Mouse (Mus musculus) limb, embryonic 11.5 days (tissue): ENCODE results near the gene Map10. TPM values are rescaled to one million over a fixed set of nuclear protein-coding genes. Genes with fewer than 3 reads are reported as not detected.

Experiments
- ATAC-seq: fragments of 200-750 bp; cut with Nextera tagmentation; 2 replicates; pipeline ENCODE4 v1.8.0; 2017; ENCODE audit warnings: low read depth; ENCODE audit not compliant: insufficient number of reproducible peaks, low FRiP score, low TSS enrichment
- DNase-seq: peaks from one replicate; pipeline ENCODE4 v3.0.0-alpha.2; 2015; ENCODE audit warnings: low spot score
- H3K27ac ChIP-seq: fragments of 300-500 bp; sonication (generic); replicated peaks from 2 replicates; pipeline ENCODE4 v1.5.1; 2014; ENCODE audit warnings: low read depth, mild to moderate bottlenecking, low read length
- H3K27me3 ChIP-seq: fragments of 300-500 bp; sonication (generic); 2 replicates; pipeline ENCODE4 v1.6.1; 2014; ENCODE audit warnings: mild to moderate bottlenecking, low read length, mixed read lengths; ENCODE audit not compliant: control insufficient read depth, insufficient read depth
- H3K36me3 ChIP-seq: fragments of 300-500 bp; sonication (generic); 2 replicates; pipeline ENCODE4 v1.6.1; 2014; ENCODE audit warnings: mild to moderate bottlenecking, low read length, moderate library complexity, mixed read lengths; ENCODE audit not compliant: control insufficient read depth, insufficient read depth
- H3K4me1 ChIP-seq: fragments of 300-500 bp; sonication (generic); 2 replicates; pipeline ENCODE4 v1.6.1; 2014; ENCODE audit warnings: low read length, mixed read lengths; ENCODE audit not compliant: control insufficient read depth, insufficient read depth
- H3K4me2 ChIP-seq: fragments of 300-500 bp; sonication (generic); 2 replicates; pipeline ENCODE4 v1.6.1; 2014; ENCODE audit warnings: low read depth, mild to moderate bottlenecking, moderate library complexity; ENCODE audit not compliant: severe bottlenecking
- H3K4me3 ChIP-seq: fragments of 300-500 bp; sonication (generic); 2 replicates; pipeline ENCODE4 v1.5.1; 2014; ENCODE audit warnings: low read depth, low read length
- H3K9ac ChIP-seq: fragments of 300-500 bp; sonication (generic); 2 replicates; pipeline ENCODE4 v1.6.1; 2014; ENCODE audit warnings: mild to moderate bottlenecking, low read length
- H3K9me3 ChIP-seq: fragments of 300-500 bp; sonication (generic); 2 replicates; pipeline ENCODE4 v1.6.1; 2016; ENCODE audit warnings: low read length; ENCODE audit not compliant: control insufficient read depth
- WGBS: fragments of 180-500 bp; shearing (Covaris S2); extraction: QIAGEN DNeasy Blood & Tissue Kit; methylation state at CpG from one replicate; pipeline ENCODE4 v1.1.7; 2014; 5-methylcytosine and 5-hydroxymethylcytosine counted together
- polyA plus RNA-seq: library from polyadenylated mRNA; unstranded; fragments of >200 nt; fragmentation: Nextera tagmentation; extraction: Ambion mirVana; gene quantifications from 2 replicates; pipeline ENCODE4 v1.2.1, GENCODE M21; 2014

The Map10 gene
- polyA plus RNA-seq, result 7.0 and 7.6 TPM in 2 replicates

DNA sequence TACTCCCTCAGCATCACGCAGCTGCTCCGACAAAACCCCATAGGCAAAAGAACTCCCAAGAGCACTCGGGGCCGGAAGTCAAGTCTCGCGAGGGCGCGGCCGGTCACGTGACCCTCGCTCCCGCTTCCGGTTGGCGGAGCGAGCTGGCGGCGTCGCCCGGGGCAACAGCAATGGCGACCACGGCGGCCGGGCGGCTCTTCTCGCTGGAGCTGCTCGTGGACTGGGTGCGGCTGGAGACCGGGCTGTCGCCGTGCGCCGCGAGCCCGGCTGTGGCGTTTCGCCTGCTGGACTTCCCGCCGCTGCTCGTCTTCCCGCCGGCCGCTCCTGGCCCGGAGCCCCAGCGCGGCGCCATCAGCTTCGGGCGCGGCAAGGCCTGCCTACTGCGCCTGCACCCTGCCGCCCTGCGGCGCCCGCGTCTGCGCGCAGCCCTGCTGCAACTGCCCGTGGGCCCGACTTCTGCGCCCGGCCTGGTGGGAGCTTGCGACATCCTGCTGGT is at the start of gene Map10:
Map10 (plus strand) TSS at position 119 of the 496 bp plus-strand sequence.
- ATAC-seq (peak; percentile 71), DNase-seq (peak; percentile 91)
- WGBS, result 3% methylated on average over 62 of the region's 62 CpGs
- Histone ChIP-seq H3K9me3 (peaks cover 18% of the 10 kb centered on the region; the same call in 1 of the 2 replicates), H3K36me3 (peaks cover 2% of the 10 kb centered on the region; the same call in 1 of the 2 replicates), H3K4me2 (peak within 1 kb of the TSS; percentile 81), H3K27ac (no peak within 1 kb of the TSS), H3K4me1 (no peaks in the 10 kb centered on the region; the same call in 1 of the 2 replicates), H3K4me3 (peak within 1 kb of the TSS; percentile 51), H3K9ac (peak within 1 kb of the TSS; percentile 85), H3K27me3 (no peaks in the 10 kb centered on the region)

- Histone ChIP-seq H3K9ac (no peak overlapping the region), H3K36me3 (no peaks in the 10 kb centered on the region), H3K9me3 (no peaks in the 10 kb centered on the region), H3K27ac (no peak overlapping the region), H3K4me3 (no peak overlapping the region), H3K27me3 (no peaks in the 10 kb centered on the region), H3K4me2 (no peak overlapping the region), H3K4me1 (peaks cover 18% of the 10 kb centered on the region)
- WGBS, result 37% methylated on average over 4 of the region's 4 CpGs
- ATAC-seq (no peak), DNase-seq (no peak)
These were observed 49.3 kb upstream of the Map10 start for GRCm38 (mm10) chr8:125620301-125620700.

GRCm38 (mm10) chr8:125624287-125624686 is 45.3 kb upstream of the Map10 start:
- no peaks in the 10 kb centered on the region for H3K27me3 ChIP-seq
- no peak overlapping the region for H3K4me2 ChIP-seq
- no peak overlapping the region for H3K9ac ChIP-seq
- H3K36me3 ChIP-seq, result no peaks in the 10 kb centered on the region
- H3K4me1 ChIP-seq, result peaks cover 13% of the 10 kb centered on the region
- no peak for ATAC-seq
- no peak overlapping the region for H3K4me3 ChIP-seq
- no peaks in the 10 kb centered on the region for H3K9me3 ChIP-seq
- 75% methylated on average over 8 of the region's 8 CpGs for WGBS
- no peak overlapping the region for H3K27ac ChIP-seq
- no peak for DNase-seq

- no peak overlapping the region for H3K27ac ChIP-seq
- H3K4me3 ChIP-seq, result no peak overlapping the region
- DNase-seq, result no peak
- ATAC-seq, result no peak
- H3K9me3 ChIP-seq, result no peaks in the 10 kb centered on the region
- H3K4me2 ChIP-seq, result no peak overlapping the region
- no peaks in the 10 kb centered on the region for H3K4me1 ChIP-seq
- WGBS, result 43% methylated on average over 8 of the region's 8 CpGs
- no peak overlapping the region for H3K9ac ChIP-seq
- no peaks in the 10 kb centered on the region for H3K27me3 ChIP-seq
- no peaks in the 10 kb centered on the region for H3K36me3 ChIP-seq
These were observed 43.2 kb upstream of the Map10 start for GRCm38 (mm10) chr8:125626381-125626780.

GRCm38 (mm10) chr8:125628834-125629233 is 40.8 kb upstream of the Map10 start:
- no peak overlapping the region for H3K4me3 ChIP-seq
- ATAC-seq (no peak), DNase-seq (no peak)
- no peaks in the 10 kb centered on the region for H3K9me3 ChIP-seq
- H3K4me1 ChIP-seq, result no peaks in the 10 kb centered on the region
- WGBS, result 97% methylated on average over 1 of the region's 1 CpGs
- no peak overlapping the region for H3K9ac ChIP-seq
- H3K36me3 ChIP-seq, result no peaks in the 10 kb centered on the region
- no peak overlapping the region for H3K4me2 ChIP-seq
- H3K27ac ChIP-seq, result no peak overlapping the region
- no peaks in the 10 kb centered on the region for H3K27me3 ChIP-seq

DNA sequence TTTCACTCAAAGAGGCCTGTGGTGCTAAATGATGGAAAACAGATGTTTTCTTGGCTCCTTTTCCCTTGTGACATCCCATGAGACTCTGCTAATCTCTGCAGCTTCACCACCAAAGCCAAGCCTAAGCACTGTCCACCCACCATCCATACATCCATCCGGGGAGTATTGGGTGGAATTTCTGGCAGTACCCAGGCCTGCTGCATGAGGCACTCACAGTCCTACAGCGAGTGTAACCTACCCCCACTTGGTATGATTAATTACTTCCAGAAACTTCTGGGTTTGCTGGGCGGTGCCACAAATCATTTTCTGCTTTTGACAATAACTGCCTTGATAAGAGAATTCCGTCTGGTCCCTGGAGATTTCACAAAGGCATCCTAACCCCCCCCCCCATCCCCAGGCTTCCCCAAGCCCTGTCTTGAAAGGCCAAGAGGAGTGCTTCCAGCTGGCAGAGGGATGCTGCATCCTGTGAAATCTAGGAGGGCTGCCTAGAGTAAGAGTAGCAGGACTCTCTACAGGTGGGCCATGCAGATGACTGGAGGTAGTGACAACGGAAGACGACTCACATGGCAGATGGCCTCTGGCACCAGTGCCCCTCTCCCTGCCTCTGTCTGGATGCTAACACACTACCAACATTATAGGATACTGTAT is 31.1 kb upstream of the Map10 start:
- DNase-seq (no peak), ATAC-seq (no peak)
- H3K9ac ChIP-seq, result no peak overlapping the region
- no peak overlapping the region for H3K27ac ChIP-seq
- 0 out of 2 replicates have a peak, but pooled peaks cover 4% of the 10 kb centered on the region for H3K4me1 ChIP-seq
- no peaks in the 10 kb centered on the region for H3K36me3 ChIP-seq
- no peaks in the 10 kb centered on the region for H3K27me3 ChIP-seq
- 60% methylated on average over 6 of the region's 6 CpGs for WGBS
- H3K4me2 ChIP-seq, result no peak overlapping the region
- H3K4me3 ChIP-seq, result no peak overlapping the region
- H3K9me3 ChIP-seq, result no peaks in the 10 kb centered on the region

- 85% methylated on average over 2 of the region's 2 CpGs for WGBS
- Histone ChIP-seq H3K27me3 (no peaks in the 10 kb centered on the region), H3K4me1 (0 out of 2 replicates have a peak, but pooled peaks cover 4% of the 10 kb centered on the region), H3K9ac (no peak overlapping the region), H3K4me2 (no peak overlapping the region), H3K36me3 (no peaks in the 10 kb centered on the region), H3K9me3 (no peaks in the 10 kb centered on the region), H3K4me3 (no peak overlapping the region), H3K27ac (no peak overlapping the region)
- DNase-seq, result no peak
- ATAC-seq, result no peak
These were observed 30.0 kb upstream of the Map10 start for GRCm38 (mm10) chr8:125639631-125640030.

DNA sequence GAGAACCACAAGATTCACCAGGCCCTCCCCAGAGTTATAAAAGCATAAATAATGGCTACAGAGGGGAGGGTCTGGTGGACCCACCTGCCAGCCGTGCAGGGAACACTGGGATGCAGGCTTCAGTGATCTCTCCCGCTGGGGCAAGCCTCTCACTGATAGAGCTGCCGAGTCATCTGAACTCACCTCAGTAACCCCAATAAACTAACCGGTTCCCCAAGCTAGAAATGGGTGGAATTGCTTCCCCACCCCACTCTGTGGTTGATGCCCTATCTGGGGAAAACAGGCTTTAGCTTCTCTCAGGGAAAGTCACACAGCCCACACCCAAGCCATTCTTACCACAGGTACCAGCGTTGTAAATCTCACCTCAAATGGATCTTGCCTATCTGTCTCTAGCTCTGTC is 28.9 kb upstream of the Map10 start:
- no peaks in the 10 kb centered on the region for H3K36me3 ChIP-seq
- 54% methylated on average over 5 of the region's 5 CpGs for WGBS
- no peak for ATAC-seq
- no peak overlapping the region for H3K27ac ChIP-seq
- DNase-seq, result no peak
- H3K4me3 ChIP-seq, result no peak overlapping the region
- 0 out of 2 replicates have a peak, but pooled peaks cover 4% of the 10 kb centered on the region for H3K4me1 ChIP-seq
- H3K27me3 ChIP-seq, result no peaks in the 10 kb centered on the region
- no peak overlapping the region for H3K4me2 ChIP-seq
- H3K9ac ChIP-seq, result no peak overlapping the region
- no peaks in the 10 kb centered on the region for H3K9me3 ChIP-seq
